8 mouse cellular contexts compared by ENCODE assay signal in the genomic region with DNA sequence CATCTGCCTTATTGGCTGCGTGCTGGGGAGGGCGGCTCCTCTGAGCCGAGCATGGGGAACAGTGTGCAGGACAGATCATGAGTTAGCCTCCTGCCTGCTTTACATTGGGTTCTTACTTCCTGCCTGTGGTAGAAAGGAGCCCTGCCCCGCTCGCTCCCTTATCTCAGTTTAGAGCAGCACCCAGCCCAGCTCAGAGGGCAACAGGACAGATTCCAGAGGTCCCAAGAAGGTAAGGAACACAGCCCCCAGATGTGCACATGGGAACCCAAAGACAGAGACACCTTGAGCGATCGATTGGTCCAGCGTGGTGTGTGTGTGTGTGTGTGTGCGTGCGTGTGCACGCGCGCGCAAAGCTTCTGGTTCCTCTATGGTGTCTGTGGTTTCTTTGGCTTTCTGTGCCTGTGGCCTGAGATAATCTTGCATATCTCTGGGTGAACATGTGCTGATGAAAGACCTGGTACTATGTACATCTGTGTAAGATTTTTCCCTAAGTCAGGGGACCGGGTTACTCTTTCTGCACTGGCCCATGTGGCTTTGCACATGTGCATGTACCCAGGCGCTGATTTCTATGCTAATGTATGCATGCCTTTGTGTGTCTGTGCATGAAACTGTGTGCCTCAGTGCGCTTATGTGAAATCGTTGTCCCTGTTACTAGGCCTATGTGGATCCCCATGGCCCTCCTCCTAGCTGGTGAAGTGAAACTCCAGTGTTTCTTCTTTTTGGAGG. TPM values are rescaled to one million over a fixed set of nuclear protein-coding genes. Genes with fewer than 3 reads are reported as not detected.
DNase-seq lines count a peak whose midpoint lies in the region; ATAC-seq and TF ChIP-seq lines count a peak whose summit lies in the region.

No protein-coding gene starts in this region.

- DNase-seq in heart, adult 8-10 months (ENCODE audit: low spot score), result no peak
- peak; percentile 91 for DNase-seq in brain, embryonic 14.5 days (ENCODE audit: low read depth)
- DNase-seq in thymus, adult 18-20 months, result peak; percentile 54 to 64
- DNase-seq in embryo, embryonic 10.5 days (ENCODE audit: low spot score), result no peak
- no peak for DNase-seq in frontal cortex, postnatal 10 days (ENCODE audit: low spot score in 2 of 2)

- no peak overlapping the region for H3K4me3 ChIP-seq in heart, embryonic 13.5 days
- H3K4me3 ChIP-seq in hindbrain, embryonic 15.5 days, result no peak overlapping the region

- H3K4me2 ChIP-seq in heart, embryonic 13.5 days, result no peak overlapping the region
- peak overlapping the region; percentile 4; the same call in 1 of the 2 replicates for H3K4me2 ChIP-seq in hindbrain, embryonic 15.5 days

- H3K9me3 ChIP-seq in heart, embryonic 13.5 days, result no peaks in the 10 kb centered on the region
- H3K9me3 ChIP-seq in hindbrain, embryonic 15.5 days, result no peaks in the 10 kb centered on the region

- H3K4me1 ChIP-seq in heart, embryonic 13.5 days, result peaks cover 15% of the 10 kb centered on the region
- peaks cover 12% of the 10 kb centered on the region for H3K4me1 ChIP-seq in hindbrain, embryonic 15.5 days (replicated peaks)

- H3K27me3 ChIP-seq in heart, embryonic 13.5 days (replicated peaks), result peaks cover 22% of the 10 kb centered on the region
- no peaks in the 10 kb centered on the region for H3K27me3 ChIP-seq in hindbrain, embryonic 15.5 days

- WGBS in heart, embryonic 13.5 days, result 68% methylated on average over 18 of the region's 18 CpGs
- WGBS in hindbrain, embryonic 15.5 days, result 73% methylated on average over 18 of the region's 18 CpGs

- H3K27ac ChIP-seq in heart, embryonic 13.5 days (replicated peaks), result peak overlapping the region; percentile 58; the same call in 1 of the 2 replicates
- H3K27ac ChIP-seq in hindbrain, embryonic 15.5 days (replicated peaks), result peak overlapping the region; percentile 84

- TF ChIP-seq CTCF in brain, embryonic 14.5 days (IDR thresholded peaks at IDR 0.05; ENCODE audit: borderline replicate concordance, extremely low read depth, insufficient read depth, insufficient read length), result no peak

- ATAC-seq in heart, embryonic 13.5 days (ENCODE audit: extremely low read depth, insufficient number of reproducible peaks, low FRiP score, low TSS enrichment), result no peak
- ATAC-seq in hindbrain, embryonic 15.5 days (ENCODE audit: low FRiP score, low read depth), result peak; percentile 77
- ATAC-seq in megakaryocyte-erythroid progenitor cell, adult 5-6 weeks (replicated peaks; ENCODE audit: low FRiP score, low TSS enrichment, poor library complexity, severe bottlenecking), result peak; percentile 93

- H3K9ac ChIP-seq in heart, embryonic 13.5 days, result no peak overlapping the region
- no peak overlapping the region for H3K9ac ChIP-seq in hindbrain, embryonic 15.5 days

- no peak for TF ChIP-seq POLR2A in brain, embryonic 14.5 days (IDR thresholded peaks at IDR 0.05; ENCODE audit: borderline replicate concordance, extremely low read depth, insufficient read depth, insufficient read length, poor library complexity, severe bottlenecking)

- no peaks in the 10 kb centered on the region for H3K36me3 ChIP-seq in heart, embryonic 13.5 days
- no peaks in the 10 kb centered on the region for H3K36me3 ChIP-seq in hindbrain, embryonic 15.5 days

RNA-seq across cellular contexts. Expression of a gene that starts 3.6 kb away (rescaled TPM):
- polyA plus RNA-seq in heart, embryonic 13.5 days (2015; fragmentation: Nextera tagmentation; extraction: Ambion mirVana), result 0.24 and 0.63 TPM in 2 replicates
- total RNA-seq in heart, adult 8-10 months (2022), result 1 to 10 TPM in 1 of 4 experiments, not detected in 3; 1.6 TPM
- 1.0 and 1.2 TPM in 2 replicates for polyA plus RNA-seq in brain, embryonic 14.5 days (2012; rRNA removed)
- 0.54 and 1.0 TPM in 2 replicates for polyA plus RNA-seq in hindbrain, embryonic 15.5 days (2015; fragmentation: Nextera tagmentation; extraction: Ambion mirVana)
- not detected in 2 replicates for total RNA-seq in megakaryocyte-erythroid progenitor cell, adult 5-6 weeks (2014; fragmentation: Nextera tagmentation)
- total RNA-seq in megakaryocyte-erythroid progenitor cell, adult 5-6 weeks (2017), result 4.3 TPM in 1 of 2 replicates, not detected in the other

RNA-seq across cellular contexts. Expression of a gene that starts 21.8 kb away (rescaled TPM):
- 5.4 and 6.6 TPM in 2 replicates for polyA plus RNA-seq in heart, embryonic 13.5 days (2015; fragmentation: Nextera tagmentation; extraction: Ambion mirVana)
- total RNA-seq in heart, adult 8-10 months (2022), result 1 to 10 TPM; 1.5 to 2.6 (median 2.2) TPM
- 29.5 and 32.6 TPM in 2 replicates for polyA plus RNA-seq in brain, embryonic 14.5 days (2012; rRNA removed)
- 19.1 and 20.9 TPM in 2 replicates for polyA plus RNA-seq in hindbrain, embryonic 15.5 days (2015; fragmentation: Nextera tagmentation; extraction: Ambion mirVana)
- total RNA-seq in megakaryocyte-erythroid progenitor cell, adult 5-6 weeks (2014; fragmentation: Nextera tagmentation), result 8.6 and 16.5 TPM in 2 replicates
- total RNA-seq in megakaryocyte-erythroid progenitor cell, adult 5-6 weeks (2017), result 0.95 and 8.6 TPM in 2 replicates

RNA-seq across cellular contexts. Expression of a gene that starts 24.4 kb away (rescaled TPM):
- 57.5 and 67.0 TPM in 2 replicates for polyA plus RNA-seq in heart, embryonic 13.5 days (2015; fragmentation: Nextera tagmentation; extraction: Ambion mirVana)
- total RNA-seq in heart, adult 8-10 months (2022), result 100 to 1,000 TPM; 100 to 126 (median 113) TPM
- polyA plus RNA-seq in brain, embryonic 14.5 days (2012; rRNA removed), result 69.8 and 142 TPM in 2 replicates
- 90.3 and 93.1 TPM in 2 replicates for polyA plus RNA-seq in hindbrain, embryonic 15.5 days (2015; fragmentation: Nextera tagmentation; extraction: Ambion mirVana)
- 153 and 188 TPM in 2 replicates for total RNA-seq in megakaryocyte-erythroid progenitor cell, adult 5-6 weeks (2014; fragmentation: Nextera tagmentation)
- total RNA-seq in megakaryocyte-erythroid progenitor cell, adult 5-6 weeks (2017), result 438 and 492 TPM in 2 replicates

RNA-seq across cellular contexts. Expression of a gene that starts 31.8 kb away (rescaled TPM):
- polyA plus RNA-seq in heart, embryonic 13.5 days (2015; fragmentation: Nextera tagmentation; extraction: Ambion mirVana), result 78.2 and 91.2 TPM in 2 replicates
- 10 to 100 TPM; 24.7 to 27.7 (median 25.1) TPM for total RNA-seq in heart, adult 8-10 months (2022)
- 127 and 169 TPM in 2 replicates for polyA plus RNA-seq in brain, embryonic 14.5 days (2012; rRNA removed)
- polyA plus RNA-seq in hindbrain, embryonic 15.5 days (2015; fragmentation: Nextera tagmentation; extraction: Ambion mirVana), result 141 and 144 TPM in 2 replicates
- total RNA-seq in megakaryocyte-erythroid progenitor cell, adult 5-6 weeks (2014; fragmentation: Nextera tagmentation), result 23.6 and 45.9 TPM in 2 replicates
- total RNA-seq in megakaryocyte-erythroid progenitor cell, adult 5-6 weeks (2017), result 43.0 and 51.1 TPM in 2 replicates

Comparison
In these comparisons a context has a peak if more than half of its experiments do, and no peak if none do; other contexts are left out.
1. DNase-seq: peak in brain, embryonic 14.5 days (single experiment) and thymus, adult 18-20 months (2 of 2); none in heart, adult 8-10 months (single experiment), embryo, embryonic 10.5 days (single experiment) and frontal cortex, postnatal 10 days (0 of 2).